Mouse (Mus musculus): ENCODE measurements around the gene Nkx2-3.

The Nkx2-3 gene

DNA sequence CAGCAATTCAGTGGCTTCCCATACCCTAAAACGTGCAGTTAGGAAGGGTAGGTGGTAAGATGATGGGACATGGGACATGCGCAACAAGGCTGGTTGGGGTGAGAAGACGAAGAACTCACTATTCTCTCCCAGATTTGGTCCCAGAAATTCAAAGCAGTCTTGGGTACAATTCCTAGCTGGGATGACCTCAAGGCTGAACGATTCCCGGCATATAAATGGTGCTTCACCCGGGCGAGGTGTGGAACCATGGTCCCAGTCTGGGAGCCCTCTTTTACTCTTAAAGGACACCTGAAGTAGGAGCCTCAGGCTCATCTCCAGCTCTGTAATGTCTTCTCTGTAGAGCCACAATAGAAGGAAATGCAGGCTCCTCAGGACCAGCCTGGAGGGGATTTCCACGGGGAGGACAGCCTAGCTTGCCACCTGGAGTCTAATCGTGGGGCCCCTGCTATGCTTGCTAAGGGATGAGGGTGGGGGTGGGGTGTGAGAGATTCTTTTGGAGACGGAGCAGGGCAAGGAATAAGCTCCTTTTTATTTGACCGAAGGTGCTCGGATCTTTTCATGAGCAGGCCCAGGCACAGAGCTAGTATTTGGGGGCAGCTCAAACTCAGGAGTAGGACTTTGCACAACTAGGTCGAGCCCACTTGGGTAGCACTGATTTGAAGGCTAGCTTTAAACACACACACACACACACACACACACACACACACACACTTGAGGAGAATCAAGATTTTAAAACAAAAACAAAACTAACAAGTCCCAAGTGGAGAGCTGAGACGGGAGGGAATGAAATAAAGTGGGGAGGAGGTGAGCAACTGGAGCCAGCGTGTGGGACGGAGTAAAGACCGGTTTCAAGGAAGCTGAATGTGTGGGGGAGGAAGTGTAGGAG is 6.2 kb upstream of the Nkx2-3 start:
- DNase-seq: no peak

DNA sequence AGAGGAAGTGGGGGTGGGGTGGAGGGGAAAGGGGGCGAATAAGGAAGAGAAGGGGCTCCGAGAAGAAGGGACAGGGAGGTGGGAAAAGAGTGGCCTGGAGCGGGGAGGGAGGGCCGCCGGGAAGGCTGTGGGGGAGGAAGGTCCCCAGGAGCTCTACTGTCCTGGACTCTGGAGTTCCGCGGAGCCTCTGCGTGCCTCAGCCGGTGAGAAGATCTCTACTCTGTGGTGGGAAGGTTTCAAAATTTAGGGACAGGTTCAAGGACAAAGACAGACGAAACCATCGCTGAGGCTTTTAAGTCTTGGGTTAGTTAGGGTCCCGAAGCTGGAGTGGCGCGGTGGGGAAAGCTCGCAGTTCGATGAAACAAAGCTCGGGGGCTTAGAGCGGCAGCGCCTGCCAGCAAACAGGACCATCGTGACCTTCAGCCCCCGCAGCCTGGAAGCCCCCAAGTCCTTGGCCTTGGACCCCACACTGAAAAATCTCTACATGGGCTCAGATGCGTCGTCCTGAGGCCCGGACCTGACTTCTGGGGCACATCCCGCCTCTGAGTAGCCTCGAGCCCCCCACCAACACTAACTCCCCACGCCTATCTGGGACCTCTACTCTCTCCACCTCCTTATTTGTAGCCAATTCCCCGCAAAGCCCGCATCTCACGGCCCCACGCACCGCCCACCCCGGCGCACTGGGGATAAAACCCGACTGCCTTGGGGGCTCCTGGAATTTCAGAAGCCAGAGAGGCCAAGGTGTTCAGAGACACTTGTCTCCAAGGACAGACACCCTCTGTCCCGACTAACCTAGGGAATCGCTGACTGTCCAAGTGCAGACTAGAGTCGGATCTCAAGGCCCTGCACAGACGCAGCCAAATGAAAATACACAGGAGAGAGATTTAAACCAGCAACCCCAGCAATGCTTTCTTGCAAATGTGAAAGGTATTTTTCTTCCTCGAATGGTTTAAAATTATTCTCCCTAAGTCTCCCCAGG is 5.3 kb upstream of the Nkx2-3 start:
- DNase-seq: no peak

GRCm38 (mm10) chr19:43607842-43608680 is 4.1 kb upstream of the Nkx2-3 start:
- DNase-seq: no peak

GRCm38 (mm10) chr19:43608711-43609457 is 3.2 kb upstream of the Nkx2-3 start:
- no peak for DNase-seq

DNA sequence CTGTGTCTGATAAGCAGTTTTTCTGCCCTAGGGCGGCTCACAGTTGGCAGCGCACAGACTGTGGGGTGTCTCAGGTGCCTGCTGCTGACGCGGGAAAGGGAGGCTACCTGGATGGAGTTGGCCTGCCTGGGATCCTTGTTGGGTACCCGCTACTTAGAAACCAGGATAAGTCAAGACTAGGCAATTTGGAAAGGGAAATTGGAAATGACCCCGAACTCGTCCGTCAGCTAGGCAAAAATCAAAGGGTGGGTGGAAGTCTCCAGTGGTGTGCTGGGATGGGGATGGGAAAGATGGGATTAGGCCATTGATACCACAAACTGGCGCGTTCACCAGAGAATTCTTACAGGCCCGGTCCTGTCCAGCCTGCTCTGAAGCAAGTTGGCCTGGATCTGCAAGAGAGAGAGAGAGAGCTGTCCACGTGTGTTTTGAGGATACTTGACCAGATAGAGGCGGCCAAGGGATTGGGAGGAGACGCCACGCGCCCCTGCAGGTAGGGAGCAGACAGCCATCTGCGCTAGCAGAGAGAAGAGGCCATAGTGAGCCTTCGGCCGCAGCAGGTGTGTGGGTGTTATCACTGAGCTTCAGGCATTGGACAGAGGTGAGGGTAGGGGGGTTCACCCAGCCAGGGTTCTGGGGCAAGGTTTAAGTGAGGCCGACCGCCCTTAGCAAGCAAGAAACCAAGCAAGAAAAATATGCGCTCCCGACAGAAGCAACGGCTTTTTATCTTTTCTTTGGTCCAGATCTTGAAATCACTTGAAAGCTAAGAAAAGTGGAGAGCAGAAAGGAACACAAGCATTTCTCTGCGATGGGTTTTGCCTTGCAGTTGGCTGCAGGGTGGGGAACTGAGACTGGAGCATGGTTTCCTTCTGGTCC is 2.4 kb upstream of the Nkx2-3 start:
- no peak for DNase-seq

DNA sequence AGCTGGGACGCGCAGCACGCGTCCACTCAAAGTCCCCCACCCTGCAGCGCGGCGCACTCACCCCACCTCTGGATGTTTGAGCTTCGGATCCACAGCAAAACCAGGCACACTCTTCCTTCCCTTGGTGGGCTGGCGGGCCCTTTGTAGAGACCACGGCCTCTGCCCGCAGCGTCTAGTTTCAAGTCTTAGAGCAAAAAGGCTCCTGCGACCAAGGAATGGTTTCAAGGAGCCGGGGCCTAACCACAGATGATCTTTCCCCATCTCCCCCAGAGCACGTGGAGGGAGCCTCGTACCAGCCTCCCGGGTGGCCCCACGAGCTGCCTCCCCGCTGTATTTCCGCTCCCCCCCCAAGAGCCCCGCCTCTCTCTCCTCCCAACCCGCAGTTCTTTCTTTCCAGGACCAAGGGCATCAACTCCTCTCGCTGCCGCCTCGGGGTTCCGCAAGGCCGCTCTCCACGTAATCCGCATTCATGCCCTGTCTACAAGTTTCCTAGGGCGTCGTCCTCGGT is 1.7 kb upstream of the Nkx2-3 start:
- DNase-seq: no peak

DNA sequence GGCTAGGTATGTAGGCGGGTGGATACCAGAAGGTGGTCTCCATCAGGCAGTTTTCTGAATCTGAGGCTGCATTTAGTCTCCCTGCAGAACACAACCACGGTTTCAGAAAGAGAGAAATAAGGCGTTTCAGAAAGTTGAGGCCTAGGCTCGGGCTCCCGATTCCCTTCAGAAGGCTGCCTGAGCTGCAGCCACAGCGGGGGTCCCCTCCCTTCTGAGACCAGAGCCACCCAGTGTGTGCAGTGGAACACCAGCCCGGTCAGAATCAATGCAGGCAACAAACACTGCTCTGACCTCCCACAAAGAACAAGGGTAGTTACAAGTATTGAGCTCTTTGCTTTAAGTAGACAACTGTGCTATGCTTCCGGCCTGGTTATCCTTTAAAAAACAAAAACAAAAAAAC is 1.0 kb upstream of the Nkx2-3 start:
- DNase-seq: no peak

DNA sequence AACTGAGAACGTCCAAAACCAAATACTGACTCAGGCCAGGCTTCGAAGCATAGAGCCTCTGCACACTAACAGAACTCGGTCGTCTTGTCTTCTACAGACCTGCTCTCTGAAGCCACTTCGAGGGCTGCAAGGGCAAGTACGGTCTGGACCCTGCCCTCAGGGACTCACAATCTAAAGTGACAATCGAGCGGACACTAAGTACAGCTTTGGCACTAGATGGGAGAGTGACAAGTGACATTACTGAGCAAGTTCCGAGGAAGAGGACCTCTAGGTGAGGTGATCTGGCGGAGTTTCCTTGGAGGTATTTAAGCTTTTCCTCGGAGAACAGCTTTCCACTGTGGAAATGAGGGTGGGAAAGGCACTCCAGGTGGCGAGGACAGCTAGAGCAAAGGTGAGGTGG is 564 bp upstream of the Nkx2-3 start:
- DNase-seq: no peak

DNA sequence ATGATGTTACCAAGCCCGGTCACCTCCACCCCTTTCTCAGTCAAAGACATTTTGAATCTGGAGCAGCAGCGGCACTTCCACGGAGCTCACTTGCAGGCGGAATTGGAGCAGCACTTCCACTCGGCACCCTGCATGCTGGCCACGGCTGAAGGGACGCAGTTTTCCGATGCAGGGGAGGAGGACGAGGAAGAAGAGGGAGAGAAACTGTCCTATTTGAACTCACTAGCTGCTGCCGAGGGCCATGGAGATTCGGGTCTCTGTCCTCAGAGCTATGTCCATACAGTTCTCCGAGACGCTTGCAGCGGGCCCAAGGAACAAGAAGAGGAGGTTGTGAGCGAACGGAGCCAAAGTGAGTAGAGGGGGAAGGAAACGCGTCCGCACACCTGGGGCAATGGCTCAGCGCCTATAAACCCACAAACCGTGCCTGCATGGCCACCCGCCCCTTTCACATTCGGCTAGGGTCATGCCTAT is 411 bp downstream of the Nkx2-3 start:
- DNase-seq: no peak

DNA sequence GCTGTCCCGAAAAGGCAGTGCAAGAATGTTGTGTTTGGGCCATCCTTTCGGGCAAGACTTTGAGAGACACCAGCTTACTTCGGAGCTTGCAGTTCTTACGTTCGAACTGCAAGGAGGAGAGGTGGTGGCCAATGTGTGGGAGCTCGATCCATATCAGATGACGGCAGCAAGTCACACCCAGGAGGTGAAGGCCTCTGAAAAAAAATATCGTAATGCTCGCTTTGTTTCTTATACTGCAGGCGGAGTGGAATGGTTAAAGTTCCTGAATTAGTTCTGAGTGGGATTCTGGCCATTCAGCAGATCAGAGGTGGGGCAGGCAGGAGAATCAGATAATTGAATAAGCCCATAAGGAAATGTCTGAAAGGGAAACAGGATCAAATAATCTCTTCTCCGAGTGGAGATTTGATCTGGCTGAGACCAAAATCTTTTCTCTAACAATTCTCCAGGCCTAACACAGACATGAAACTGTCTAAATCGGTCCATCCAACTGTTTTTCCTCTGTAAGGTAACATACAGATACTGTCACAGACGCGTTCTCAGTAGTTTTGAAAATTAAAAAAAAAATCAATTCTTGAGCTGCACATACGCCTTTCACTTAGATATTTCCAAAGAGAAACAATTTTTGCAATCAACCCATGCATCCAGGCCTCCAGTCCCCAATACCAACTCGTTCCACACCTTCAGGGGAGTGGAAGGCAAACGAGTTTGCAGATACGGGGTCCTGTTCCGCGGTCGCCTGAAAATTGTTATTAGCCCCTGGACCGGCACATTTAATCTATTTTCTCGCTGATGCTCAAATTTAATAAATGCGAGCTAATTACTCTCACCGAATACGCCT is 1.4 kb downstream of the Nkx2-3 start:
- DNase-seq: no peak

DNA sequence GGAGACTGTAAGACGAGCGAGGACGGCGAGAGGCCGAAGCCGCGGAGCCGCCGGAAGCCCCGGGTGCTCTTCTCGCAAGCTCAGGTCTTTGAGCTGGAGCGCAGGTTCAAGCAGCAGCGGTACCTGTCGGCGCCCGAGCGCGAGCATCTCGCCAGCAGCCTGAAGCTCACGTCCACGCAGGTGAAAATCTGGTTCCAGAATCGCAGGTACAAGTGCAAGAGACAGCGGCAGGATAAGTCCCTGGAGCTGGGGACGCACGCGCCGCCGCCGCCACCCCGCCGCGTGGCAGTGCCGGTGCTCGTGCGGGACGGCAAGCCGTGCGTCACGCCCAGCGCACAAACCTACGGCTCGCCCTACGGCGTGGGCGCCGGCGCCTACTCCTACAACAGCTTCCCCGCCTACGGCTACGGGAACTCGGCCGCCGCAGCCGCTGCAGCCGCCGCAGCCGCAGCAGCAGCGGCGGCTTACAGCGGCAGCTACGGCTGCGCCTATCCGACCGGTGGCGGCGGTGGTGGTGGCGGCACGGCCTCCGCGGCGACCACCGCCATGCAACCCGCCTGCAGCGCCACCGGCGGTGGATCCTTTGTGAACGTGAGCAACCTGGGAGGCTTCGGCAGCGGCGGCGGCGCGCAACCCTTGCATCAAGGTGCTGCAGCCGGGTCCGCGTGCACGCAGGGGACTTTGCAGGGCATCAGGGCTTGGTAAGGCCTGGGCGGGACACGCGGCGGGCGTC is 2.4 kb downstream of the Nkx2-3 start:
- no peak for DNase-seq

GRCm38 (mm10) chr19:43615074-43615445 is 2.9 kb downstream of the Nkx2-3 start:
- no peak for DNase-seq

- DNase-seq: no peak
Measured at GRCm38 (mm10) chr19:43615571-43616414, 3.7 kb downstream of the Nkx2-3 start.

DNA sequence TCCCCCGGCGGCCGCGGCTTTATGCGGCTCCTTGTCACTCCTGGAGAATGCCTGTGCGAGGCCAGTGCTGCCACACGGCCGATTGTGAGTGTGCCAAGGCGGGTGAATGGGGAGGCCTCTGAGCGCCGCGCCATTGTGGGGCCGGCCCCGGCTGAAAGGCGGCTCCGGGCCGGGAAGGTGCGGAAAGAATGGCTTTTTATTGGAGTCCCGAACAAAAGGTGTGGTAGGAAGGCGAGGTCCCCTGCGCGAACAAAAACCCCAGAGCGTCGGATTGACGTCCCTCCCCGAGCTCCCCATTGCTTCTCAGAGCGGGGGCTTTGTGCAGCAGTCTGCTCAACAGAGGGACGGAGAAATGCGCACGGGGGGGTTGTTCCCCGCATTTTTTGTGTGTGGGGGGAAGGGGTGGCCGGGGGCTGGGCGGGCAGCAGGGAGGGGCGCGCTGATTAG is 4.3 kb downstream of the Nkx2-3 start:
- DNase-seq: no peak

DNA sequence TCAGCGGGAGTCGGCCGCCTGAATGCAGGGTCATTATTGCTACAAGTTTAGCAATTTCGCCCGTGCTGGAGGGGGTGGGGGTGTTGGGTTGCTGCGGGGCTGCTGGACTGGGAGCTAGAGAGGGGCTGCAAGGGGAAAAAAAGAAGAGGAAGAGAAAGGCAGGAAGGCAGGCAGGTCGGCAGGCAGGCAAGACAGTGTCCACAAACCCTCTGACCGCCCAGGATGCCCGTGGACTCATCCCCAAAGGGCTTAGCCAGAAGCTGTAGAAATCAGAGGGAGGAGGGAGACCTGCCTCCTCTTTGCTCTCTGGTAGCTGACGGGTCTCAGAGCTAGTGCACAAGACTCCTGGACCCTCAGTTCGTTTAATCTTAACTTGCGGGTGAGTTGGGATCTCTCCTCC is 4.8 kb downstream of the Nkx2-3 start:
- no peak for DNase-seq

- no peak for DNase-seq
Measured at GRCm38 (mm10) chr19:43617761-43618349, 5.7 kb downstream of the Nkx2-3 start.

DNA sequence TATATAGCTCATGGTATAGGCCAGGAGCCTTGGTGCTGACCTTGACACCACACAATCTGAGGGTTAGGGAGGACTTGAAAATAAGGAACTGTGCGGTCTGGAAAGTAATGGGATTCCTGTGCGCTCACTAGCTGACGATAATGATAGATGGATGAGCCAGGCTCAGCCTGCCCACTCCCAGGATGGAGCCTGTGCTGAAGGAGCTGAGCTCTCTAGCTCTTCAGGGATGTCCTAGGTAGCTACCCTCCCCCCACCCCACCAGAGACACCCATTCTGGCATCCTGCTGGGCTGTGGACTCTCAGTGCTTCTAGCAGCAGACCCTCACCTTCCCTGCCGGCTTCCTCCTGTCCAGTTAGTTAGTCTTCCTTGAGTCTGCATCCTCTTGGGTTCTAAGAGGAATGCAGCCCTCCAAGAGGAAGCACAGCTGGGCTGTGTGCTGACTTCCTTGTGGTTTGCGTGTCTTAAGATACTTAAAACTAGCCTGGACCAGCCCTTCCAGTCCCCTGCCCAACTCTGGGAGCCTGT is 6.4 kb downstream of the Nkx2-3 start:
- DNase-seq: no peak
